ENCODE assay signal across 7 mouse cellular contexts in the genomic region with DNA sequence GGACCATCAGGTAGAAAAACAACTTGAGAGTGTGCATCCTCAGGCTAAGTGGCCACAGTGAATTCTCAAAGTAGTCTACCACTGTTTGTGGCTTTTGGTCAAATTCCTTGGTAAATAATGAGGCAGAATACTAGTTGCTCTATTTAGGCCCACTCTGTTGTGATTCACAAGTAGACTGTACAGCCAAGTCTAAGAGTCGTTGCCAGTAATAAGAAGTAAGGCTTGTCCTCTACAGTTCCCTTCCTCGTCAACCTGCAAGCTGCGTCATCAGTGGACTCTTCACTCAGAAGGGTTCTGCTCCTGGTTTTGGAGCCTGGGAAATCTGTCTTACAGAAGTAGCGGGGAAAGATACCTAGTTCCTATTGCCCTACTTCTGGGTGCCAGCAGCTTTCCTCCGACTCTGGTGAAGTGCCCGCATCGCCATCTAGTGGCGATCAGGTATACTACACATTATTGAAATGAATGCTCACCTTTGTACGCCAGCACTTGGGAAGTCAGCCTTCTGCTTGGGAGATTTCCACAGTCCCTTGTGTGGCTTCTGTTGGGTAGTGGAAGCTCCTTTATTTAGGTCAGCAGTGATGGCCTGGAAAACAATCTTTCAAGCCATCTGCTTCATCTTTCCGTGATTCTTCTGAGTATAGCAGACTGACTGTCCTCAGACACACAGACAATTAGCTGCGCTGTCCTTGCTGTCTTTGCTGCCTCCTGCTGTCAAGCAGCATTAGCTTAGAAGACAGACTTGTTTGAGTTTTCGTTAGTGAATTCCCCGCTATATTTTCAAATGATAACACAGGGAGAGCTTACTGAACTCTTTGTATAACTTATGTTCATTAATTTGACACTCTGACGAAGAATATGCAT.
DNase-seq lines count a peak whose midpoint lies in the region; ATAC-seq and TF ChIP-seq lines count a peak whose summit lies in the region.

No protein-coding gene starts in this region.

- peak; percentile 87 for TF ChIP-seq CTCF in gastrocnemius, adult 2 months (IDR thresholded peaks at IDR 0.05)

- intact Hi-C loops in gastrocnemius, adult 2 months (cut with DNase I): loop anchor here (1.0 to 5.0 kb wide), 3 partner anchors 32 to 439 kb away; no protein-coding TSS in a partner anchor

- peak; percentile 84 for DNase-seq in adipocyte (ENCODE audit: low spot score)
- peak; percentile 79 for DNase-seq in gastrocnemius, adult 2 months
- DNase-seq in hindlimb bud, embryonic 11.5 days (ENCODE audit: extremely low spot score, low read depth, low spot score): peak; percentile 80
- DNase-seq in left cerebral cortex, adult 18-20 months (ENCODE audit: low spot score in 2 of 2): peak; percentile 84 to 85
- DNase-seq in right cerebral cortex, postnatal 14 days: peak; percentile 76

- peak overlapping the region; percentile 7; the same call in 1 of the 2 replicates for H3K4me3 ChIP-seq in gastrocnemius, adult 2 months

- H3K27ac ChIP-seq in gastrocnemius, adult 2 months: peak overlapping the region; percentile 64

- peak; percentile 97 for ATAC-seq in common myeloid progenitor, adult 5-6 weeks (replicated peaks; ENCODE audit: low read depth, poor library complexity, severe bottlenecking)
- peak; percentile 99 for ATAC-seq in megakaryocyte progenitor cell, adult 5-6 weeks (replicated peaks; ENCODE audit: poor library complexity)

Comparison
In these comparisons a context has a peak if more than half of its experiments do, and no peak if none do; other contexts are left out.
1. Peak in every context shown above with its lines: DNase-seq, ATAC-seq, H3K4me3 ChIP-seq and H3K27ac ChIP-seq.